Mouse (Mus musculus) bone marrow, adult 2 months (tissue): Measurements from ENCODE around the gene Rph3a. TPM values are rescaled to one million over a fixed set of nuclear protein-coding genes. Genes with fewer than 3 reads are reported as not detected.
"Not testable (repeated sequence)": the region's sequence is repeated elsewhere in the genome, so short reads cannot be mapped to it uniquely, and the experiment has no call there.

Experiments
- H3K27ac ChIP-seq: fragments of 200-500 bp; 2 replicates; pipeline ENCODE4 v1.5.1; 2012; ENCODE audit warnings: low read depth, mild to moderate bottlenecking, control low read depth, inconsistent platforms, low read length; ENCODE audit not compliant: control insufficient read depth, poor library complexity, insufficient read depth
- H3K4me1 ChIP-seq: fragments of 200-500 bp; 2 replicates; pipeline ENCODE4 v1.6.1; 2011; ENCODE audit warnings: low read length; ENCODE audit not compliant: control insufficient read depth, insufficient read depth
- H3K4me3 ChIP-seq: fragments of 200-500 bp; replicated peaks from 2 replicates; pipeline ENCODE3; 2011; ENCODE audit warnings: mild to moderate bottlenecking, low read depth, low read length, control low read depth; ENCODE audit not compliant: control insufficient read depth
- CTCF ChIP-seq: fragments of 200-500 bp; IDR thresholded peaks from 2 replicates; pipeline ENCODE4 v1.5.1; 2011; ENCODE audit warnings: low read length, control low read depth; ENCODE audit not compliant: control insufficient read depth, insufficient read depth
- POLR2A ChIP-seq: fragments of 200-500 bp; IDR thresholded peaks from 2 replicates; pipeline ENCODE4 v1.6.1; 2011; ENCODE audit warnings: low read depth, mild to moderate bottlenecking, control low read depth, low read length, borderline replicate concordance; ENCODE audit not compliant: control insufficient read depth
- WGBS: fragments of 180-500 bp; shearing (Covaris S2); methylation state at CpG from one replicate; pipeline ENCODE4 v1.1.7; 2018; 5-methylcytosine and 5-hydroxymethylcytosine counted together
- polyA plus RNA-seq: library from polyadenylated mRNA; stranded (reverse); fragments of >200 nt; gene quantifications from 2 replicates; pipeline ENCODE4 v1.2.4, GENCODE M21; 2011; ENCODE audit warnings: low replicate concordance; ENCODE audit not compliant: missing spikeins, insufficient read depth, insufficient read length

Gene Rph3a
- polyA plus RNA-seq, 1 experiment: not detected

DNA sequence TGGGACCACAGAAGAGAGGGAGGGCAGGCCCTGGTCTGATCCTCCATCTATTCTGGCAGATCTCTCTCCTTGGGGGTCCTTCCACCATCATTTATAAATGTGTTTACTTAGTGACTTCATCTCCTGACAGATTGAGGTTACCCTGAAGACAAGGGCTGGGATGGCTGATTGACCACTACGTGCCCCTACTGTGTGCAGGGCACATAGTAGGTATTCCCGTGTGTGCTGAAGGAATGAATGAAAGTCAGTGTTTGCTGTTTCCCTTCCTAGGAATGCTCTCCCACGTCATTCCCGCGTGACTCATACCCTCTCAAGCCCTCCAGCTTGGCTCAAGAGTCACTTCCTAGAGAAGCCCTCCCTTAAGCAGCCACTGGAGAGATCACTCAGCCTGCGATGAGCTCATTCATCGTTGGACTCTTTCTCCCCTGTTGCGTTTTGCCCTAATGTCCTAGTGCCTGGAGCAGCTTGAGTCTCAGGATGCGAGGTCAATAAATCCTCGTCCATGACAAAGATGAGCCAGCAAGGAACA lies 57.6 kb downstream of the Rph3a start:
- no peaks in the 10 kb centered on the region for H3K4me1 ChIP-seq
- TF ChIP-seq CTCF: no peak
- no peak for TF ChIP-seq POLR2A
- 58% methylated on average over 10 of the region's 10 CpGs for WGBS
- H3K4me3 ChIP-seq: no peak overlapping the region
- no peak overlapping the region for H3K27ac ChIP-seq

DNA sequence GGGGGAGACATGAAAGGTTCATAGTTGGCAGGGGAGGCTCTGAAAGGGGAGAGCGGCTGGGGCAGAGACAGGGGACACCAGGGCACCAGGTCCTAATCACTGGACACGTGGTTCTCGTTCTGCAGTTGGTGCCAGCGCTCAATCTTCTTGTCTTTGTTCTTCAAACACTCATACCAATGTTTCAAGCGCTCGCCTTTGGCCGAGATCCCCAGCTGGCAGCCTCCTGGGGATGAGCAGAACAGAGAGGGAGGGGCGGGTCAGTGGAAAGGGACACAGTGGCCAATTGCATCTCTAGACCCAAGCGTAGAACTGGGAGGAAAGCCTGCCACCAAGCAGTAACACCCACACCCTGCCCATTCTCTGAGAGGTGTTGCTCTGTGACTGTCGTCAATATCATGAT lies 67.8 kb downstream of the Rph3a start:
- no peak overlapping the region for H3K27ac ChIP-seq
- WGBS: 68% methylated on average over 10 of the region's 10 CpGs
- H3K4me1 ChIP-seq: no peaks in the 10 kb centered on the region
- TF ChIP-seq CTCF (no peak), POLR2A (no peak)
- no peak overlapping the region for H3K4me3 ChIP-seq

DNA sequence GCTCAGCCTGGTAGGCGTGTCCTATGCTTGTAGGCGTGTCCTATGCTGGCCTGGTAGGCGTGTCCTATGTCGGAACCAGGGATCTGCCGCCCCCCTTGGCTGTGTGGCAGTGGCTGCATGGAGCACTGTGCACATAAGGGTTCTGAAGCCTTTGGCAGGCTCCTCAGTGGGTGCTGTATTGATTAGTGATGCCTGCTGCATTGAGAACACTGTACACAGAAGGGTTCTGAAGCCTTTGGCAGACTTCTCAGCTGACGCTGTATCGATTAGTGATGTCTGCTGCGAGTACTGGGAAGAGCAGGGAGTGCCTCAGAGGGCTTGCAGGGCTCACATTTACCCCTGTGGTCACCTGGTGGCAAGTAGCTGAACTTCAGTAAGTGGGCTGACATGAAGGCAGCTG lies 71.3 kb downstream of the Rph3a start:
- no peak for TF ChIP-seq CTCF
- TF ChIP-seq POLR2A: no peak
- no peak overlapping the region for H3K4me3 ChIP-seq
- 25% methylated on average over 8 of the region's 8 CpGs for whole genome bisulfite sequencing

DNA sequence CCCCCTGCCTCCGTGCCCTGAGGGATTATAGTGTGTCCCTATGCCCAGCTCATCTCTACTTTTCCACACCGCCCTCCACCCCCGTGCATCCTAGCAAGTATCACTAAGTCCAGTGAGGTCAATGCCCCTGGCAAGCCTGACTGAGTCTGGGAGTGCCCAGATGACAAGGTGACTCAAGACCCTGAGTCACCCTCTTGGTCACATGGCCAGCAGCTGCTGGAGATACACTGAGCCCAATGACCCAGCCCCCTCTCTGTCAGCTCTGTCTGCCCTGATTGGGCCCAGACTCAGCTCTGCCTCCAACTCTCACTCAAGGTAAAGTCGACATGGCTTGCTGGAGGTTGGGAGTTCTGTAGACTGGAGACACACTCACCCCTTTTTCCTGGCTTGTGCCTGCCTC lies 72.1 kb downstream of the Rph3a start:
- no peaks in the 10 kb centered on the region for H3K4me1 ChIP-seq
- H3K4me3 ChIP-seq: no peak overlapping the region
- 73% methylated on average over 4 of the region's 4 CpGs for WGBS
- no peak for TF ChIP-seq CTCF
- no peak for TF ChIP-seq POLR2A
- no peak overlapping the region for H3K27ac ChIP-seq

More for the DNA sequence above, 71.3 kb downstream of the Rph3a start:
- Histone ChIP-seq H3K4me1 (no peaks in the 10 kb centered on the region), H3K27ac (no peak overlapping the region)

DNA sequence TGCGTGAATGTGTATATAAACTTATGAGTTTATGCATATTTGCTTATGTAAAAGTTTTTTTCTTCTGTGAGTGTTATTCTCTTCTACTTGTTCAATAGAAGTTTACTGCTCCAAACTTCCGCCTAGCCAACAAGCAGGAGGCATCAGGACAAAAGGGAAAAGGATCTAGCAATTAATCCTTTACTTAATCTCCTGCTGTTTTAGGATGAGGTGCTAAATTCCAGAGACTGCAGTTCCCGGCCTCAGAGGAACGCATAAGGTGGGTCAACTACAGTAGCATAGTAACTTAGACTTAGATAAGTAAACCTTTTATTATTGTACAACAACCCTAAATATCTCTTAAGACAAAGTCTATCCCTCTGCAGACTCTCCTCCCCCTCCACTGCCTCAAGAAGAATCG lies 75.9 kb downstream of the Rph3a start:
- Histone ChIP-seq H3K4me1 (no peaks in the 10 kb centered on the region), H3K27ac (no peak overlapping the region), H3K4me3 (no peak overlapping the region)
- WGBS: 34% methylated on average over 5 of the region's 5 CpGs
- TF ChIP-seq POLR2A (no peak), CTCF (no peak)

DNA sequence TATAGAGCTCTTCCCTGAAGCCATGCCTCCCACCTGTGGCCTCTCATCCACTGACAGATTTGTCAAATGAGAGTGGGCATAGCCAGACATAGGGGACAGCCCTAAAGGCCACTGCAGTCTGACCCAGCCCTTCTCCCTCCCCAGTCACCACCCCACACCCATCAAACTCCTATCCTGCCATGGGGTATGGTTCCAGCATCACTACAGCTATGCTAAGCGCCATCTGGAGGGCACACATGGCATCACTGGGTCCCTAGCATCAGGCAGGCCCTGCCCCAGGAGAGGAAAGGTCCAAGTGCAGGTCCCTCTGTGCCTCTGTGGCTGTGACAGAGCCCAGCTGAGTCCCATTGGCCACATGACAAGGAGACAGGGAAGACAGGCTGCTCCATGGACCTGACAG lies 82.9 kb downstream of the Rph3a start:
- H3K4me1 ChIP-seq: no peaks in the 10 kb centered on the region
- no peak overlapping the region for H3K4me3 ChIP-seq
- WGBS: 7% methylated on average over 1 of the region's 1 CpGs
- H3K27ac ChIP-seq: no peak overlapping the region
- no peak for TF ChIP-seq POLR2A
- peak; percentile 52 for TF ChIP-seq CTCF

DNA sequence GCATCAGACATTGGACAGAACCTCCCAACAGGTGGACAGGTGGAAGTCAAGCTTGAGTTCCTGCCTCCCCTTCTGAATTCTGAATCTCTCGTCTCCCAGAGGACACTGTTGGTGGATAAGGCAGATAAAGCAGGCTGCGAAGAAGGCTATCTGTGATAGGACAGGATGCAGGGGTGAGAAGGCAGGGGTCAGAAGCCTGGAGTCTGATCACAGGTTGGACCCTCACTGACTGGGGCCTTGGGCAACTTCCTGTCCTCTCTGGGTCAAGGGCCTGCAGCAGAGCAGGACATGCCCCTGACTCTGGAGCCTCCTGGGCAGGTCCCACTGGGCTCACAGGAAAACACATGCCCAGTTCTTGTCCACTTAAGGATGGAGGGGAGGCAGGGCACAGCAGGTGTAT lies 83.6 kb downstream of the Rph3a start:
- not testable (repeated sequence) for H3K4me1 ChIP-seq, H3K4me3 ChIP-seq, H3K27ac ChIP-seq
- WGBS: 52% methylated on average over 2 of the region's 2 CpGs

DNA sequence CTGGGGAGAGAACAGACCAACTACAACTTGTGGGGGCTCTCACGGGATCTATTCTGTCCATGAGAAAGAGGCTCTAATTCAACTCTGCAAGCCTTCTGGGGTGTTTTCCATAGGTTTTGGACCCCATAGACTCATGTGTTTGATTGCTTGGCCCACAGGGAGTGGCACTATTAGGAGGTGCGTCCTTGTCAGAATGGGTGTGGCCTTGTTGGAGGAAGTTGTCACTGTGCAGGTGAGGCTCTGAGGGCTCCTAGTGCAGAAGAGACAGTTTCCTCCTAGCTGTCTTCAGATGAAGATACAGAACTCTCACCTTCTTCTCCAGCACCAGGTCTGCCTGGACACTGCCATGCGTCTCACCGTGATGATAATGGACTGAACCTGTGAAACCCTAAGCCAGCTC lies 85.4 kb downstream of the Rph3a start:
- not testable (repeated sequence) for H3K4me3 ChIP-seq, H3K27ac ChIP-seq, H3K4me1 ChIP-seq
- 69% methylated on average over 4 of the region's 4 CpGs for WGBS

DNA sequence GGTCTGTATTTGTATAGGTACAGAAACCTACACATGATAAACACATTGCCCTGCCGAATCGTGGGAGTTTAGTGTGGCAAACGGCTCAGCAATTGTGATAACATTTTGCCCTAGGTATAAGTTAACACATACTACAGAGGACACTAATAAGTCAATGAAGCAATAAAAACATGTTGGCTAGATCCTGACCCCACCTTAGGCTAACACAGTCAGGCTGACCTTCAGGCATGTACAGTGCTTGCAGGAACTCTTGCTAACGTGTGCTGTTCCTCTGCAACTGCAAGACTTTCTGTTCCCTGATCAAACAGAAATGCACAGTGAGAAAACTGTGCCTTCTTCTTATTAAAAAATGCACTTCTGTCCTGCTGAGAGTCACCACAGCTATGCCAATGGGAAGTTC lies 85.9 kb downstream of the Rph3a start:
- 65% methylated on average over 4 of the region's 4 CpGs for WGBS
- TF ChIP-seq POLR2A: no peak
- TF ChIP-seq CTCF: no peak
- H3K4me3 ChIP-seq: no peak overlapping the region
- H3K4me1 ChIP-seq: no peaks in the 10 kb centered on the region
- no peak overlapping the region for H3K27ac ChIP-seq
